Mouse (Mus musculus) liver (tissue): ENCODE results near the gene Cask.

Source experiments
- DNase-seq: peaks from one replicate; pipeline ENCODE4 v3.0.0-alpha.2; 2020; ENCODE audit warnings: mixed read lengths

Cask gene

GRCm38 (mm10) chrX:13718283-13718682 is 132.9 kb downstream of the Cask start:
- no peak for DNase-seq

- no peak for DNase-seq
These were observed 134.2 kb downstream of the Cask start for GRCm38 (mm10) chrX:13716796-13717569.

- DNase-seq = peak; percentile 31
These were observed 141.0 kb downstream of the Cask start for GRCm38 (mm10) chrX:13710174-13710573.

- DNase-seq = peak; percentile 20
These were observed 146.1 kb downstream of the Cask start for GRCm38 (mm10) chrX:13705051-13705450.

GRCm38 (mm10) chrX:13700681-13701080 is 150.5 kb downstream of the Cask start:
- DNase-seq = no peak

- DNase-seq = no peak
These were observed 159.3 kb downstream of the Cask start for GRCm38 (mm10) chrX:13691865-13692264.

GRCm38 (mm10) chrX:13688356-13688755 is 162.8 kb downstream of the Cask start:
- no peak for DNase-seq

GRCm38 (mm10) chrX:13686589-13686988 is 164.6 kb downstream of the Cask start:
- peak; percentile 14 for DNase-seq

GRCm38 (mm10) chrX:13681748-13682147 is 169.4 kb downstream of the Cask start:
- no peak for DNase-seq

GRCm38 (mm10) chrX:13673001-13673400 is 178.2 kb downstream of the Cask start:
- DNase-seq = no peak

- DNase-seq = no peak
These were observed 180.8 kb downstream of the Cask start for GRCm38 (mm10) chrX:13670342-13670741.

GRCm38 (mm10) chrX:13668867-13669266 is 182.3 kb downstream of the Cask start:
- DNase-seq = peak; percentile 39

- no peak for DNase-seq
These were observed 190.1 kb downstream of the Cask start, which contains the start of gene Gpr82 for GRCm38 (mm10) chrX:13661063-13661462. Gene Gpr82 (plus strand): TSS chrX:13661363.

- no peak for DNase-seq
These were observed 191.8 kb downstream of the Cask start for GRCm38 (mm10) chrX:13659201-13659890.

GRCm38 (mm10) chrX:13658616-13659140 is 192.5 kb downstream of the Cask start:
- DNase-seq = no peak

- DNase-seq = peak; percentile 61
These were observed 194.4 kb downstream of the Cask start for GRCm38 (mm10) chrX:13656721-13657120.

GRCm38 (mm10) chrX:13655906-13656305 is 195.3 kb downstream of the Cask start:
- no peak for DNase-seq

GRCm38 (mm10) chrX:13655005-13655421 is 196.2 kb downstream of the Cask start:
- no peak for DNase-seq

- no peak for DNase-seq
These were observed 198.9 kb downstream of the Cask start for GRCm38 (mm10) chrX:13652291-13652690.

GRCm38 (mm10) chrX:13651889-13652288 is 199.3 kb downstream of the Cask start:
- no peak for DNase-seq

- DNase-seq = no peak
These were observed 212.3 kb downstream of the Cask start for GRCm38 (mm10) chrX:13638894-13639293.

GRCm38 (mm10) chrX:13636398-13636797 is 214.8 kb downstream of the Cask start:
- no peak for DNase-seq

GRCm38 (mm10) chrX:13631599-13632283 is 219.4 kb downstream of the Cask start, which contains the start of gene Gpr34:
Gene Gpr34 (plus strand): TSS chrX:13632089.
- DNase-seq = no peak
